Mouse (Mus musculus): Measurements from ENCODE around the gene Ski. TPM values are rescaled to one million over a fixed set of nuclear protein-coding genes. Genes with fewer than 3 reads are reported as not detected.
A peak's percentile ranks its signal among the peaks of the same experiment; 100 is the strongest.

The Ski gene
- polyA plus RNA-seq, 1 experiment from 2014 or later: 11.0 TPM

GRCm38 (mm10) chr4:155133658-155134417 is 88.6 kb downstream of the Ski start:
- 20% methylated on average over 20 of the region's 20 CpGs for WGBS
- peak overlapping the region; percentile 5; the same call in 1 of the 2 replicates for H3K4me2 ChIP-seq

DNA sequence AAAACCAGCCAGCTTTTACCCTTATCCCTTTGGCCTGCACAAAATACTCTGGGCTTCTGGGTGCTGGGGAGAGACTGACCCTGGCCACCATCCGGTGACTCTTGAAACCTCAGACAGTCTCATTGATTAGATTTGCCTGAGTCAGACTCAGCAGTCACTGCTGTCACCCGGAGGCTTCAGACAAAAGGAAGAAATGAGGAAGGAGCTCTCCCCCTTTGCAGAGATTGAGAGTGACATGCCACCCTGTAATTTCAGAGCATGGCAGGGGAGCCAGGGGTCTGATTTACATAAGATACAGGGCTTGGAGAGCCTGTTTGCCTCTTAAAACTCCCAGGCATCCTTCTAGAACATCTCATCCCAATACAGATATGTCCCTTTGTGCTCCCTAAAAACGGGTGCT is 89.2 kb downstream of the Ski start:
- H3K36me3 ChIP-seq: no peaks in the 10 kb centered on the region
- H3K4me1 ChIP-seq (replicated peaks): peaks cover 86% of the 10 kb centered on the region
- no peak overlapping the region for H3K4me3 ChIP-seq
- no peak overlapping the region for H3K9ac ChIP-seq
- H3K4me2 ChIP-seq: no peak overlapping the region
- H3K27ac ChIP-seq: peak overlapping the region; percentile 89
- H3K27me3 ChIP-seq: no peaks in the 10 kb centered on the region
- whole genome bisulfite sequencing: 19% methylated on average over 3 of the region's 3 CpGs
- ATAC-seq (replicated peaks; ENCODE audit: insufficient number of reproducible peaks, insufficient read depth, low FRiP score, low read depth): no peak
- no peaks in the 10 kb centered on the region for H3K9me3 ChIP-seq (replicated peaks)

More at GRCm38 (mm10) chr4:155133658-155134417, 88.6 kb downstream of the Ski start:
- peak; percentile 37; the same call in 1 of the 2 replicates for ATAC-seq (replicated peaks; ENCODE audit: insufficient number of reproducible peaks, insufficient read depth, low FRiP score, low read depth)
- H3K4me1 ChIP-seq (replicated peaks): peaks cover 84% of the 10 kb centered on the region
- H3K36me3 ChIP-seq: no peaks in the 10 kb centered on the region
- H3K27ac ChIP-seq: peak overlapping the region; percentile 89
- no peaks in the 10 kb centered on the region for H3K27me3 ChIP-seq
- H3K9me3 ChIP-seq (replicated peaks): no peaks in the 10 kb centered on the region
- peak overlapping the region; percentile 22; the same call in 1 of the 2 replicates for H3K9ac ChIP-seq
- no peak overlapping the region for H3K4me3 ChIP-seq

DNA sequence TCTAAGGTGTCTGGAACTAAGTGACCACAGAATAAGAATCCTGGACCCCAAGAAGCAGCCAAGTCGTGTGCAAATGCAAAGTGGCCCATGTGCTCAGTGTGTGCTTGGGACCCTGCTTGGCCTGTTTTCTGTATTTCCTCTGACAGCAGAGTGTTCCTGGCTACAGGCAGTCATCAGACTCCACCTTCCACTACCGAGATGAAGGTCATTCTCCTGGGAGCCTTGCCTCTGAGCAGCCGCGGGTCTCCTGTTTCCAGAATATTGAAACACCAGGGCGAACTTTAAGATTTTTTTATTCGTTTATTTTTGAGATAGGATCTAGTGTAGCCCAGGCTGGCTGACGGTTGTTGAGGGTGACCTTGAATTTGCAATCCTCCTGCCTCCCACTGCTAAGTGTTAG is 91.8 kb downstream of the Ski start:
- Histone ChIP-seq H3K27ac (peak overlapping the region; percentile 95), H3K9me3 (replicated peaks) (no peaks in the 10 kb centered on the region), H3K4me2 (no peak overlapping the region), H3K4me1 (replicated peaks) (peaks cover 90% of the 10 kb centered on the region), H3K27me3 (no peaks in the 10 kb centered on the region), H3K36me3 (no peaks in the 10 kb centered on the region), H3K4me3 (no peak overlapping the region), H3K9ac (0 out of 2 replicates have a peak overlapping the region, but pooled peaks have one; percentile 21)
- WGBS: 42% methylated on average over 7 of the region's 7 CpGs
- no peak for ATAC-seq (replicated peaks; ENCODE audit: insufficient number of reproducible peaks, insufficient read depth, low FRiP score, low read depth)

- Histone ChIP-seq H3K4me1 (replicated peaks) (peaks cover 90% of the 10 kb centered on the region), H3K4me3 (no peak overlapping the region), H3K36me3 (no peaks in the 10 kb centered on the region), H3K9me3 (replicated peaks) (no peaks in the 10 kb centered on the region), H3K4me2 (no peak overlapping the region), H3K9ac (peak overlapping the region; percentile 32), H3K27ac (peak overlapping the region; percentile 95), H3K27me3 (no peaks in the 10 kb centered on the region)
- 43% methylated on average over 14 of the region's 14 CpGs for WGBS
- peak; percentile 77 for ATAC-seq (replicated peaks; ENCODE audit: insufficient number of reproducible peaks, insufficient read depth, low FRiP score, low read depth)
Measured at GRCm38 (mm10) chr4:155129996-155130395, 92.4 kb downstream of the Ski start.

DNA sequence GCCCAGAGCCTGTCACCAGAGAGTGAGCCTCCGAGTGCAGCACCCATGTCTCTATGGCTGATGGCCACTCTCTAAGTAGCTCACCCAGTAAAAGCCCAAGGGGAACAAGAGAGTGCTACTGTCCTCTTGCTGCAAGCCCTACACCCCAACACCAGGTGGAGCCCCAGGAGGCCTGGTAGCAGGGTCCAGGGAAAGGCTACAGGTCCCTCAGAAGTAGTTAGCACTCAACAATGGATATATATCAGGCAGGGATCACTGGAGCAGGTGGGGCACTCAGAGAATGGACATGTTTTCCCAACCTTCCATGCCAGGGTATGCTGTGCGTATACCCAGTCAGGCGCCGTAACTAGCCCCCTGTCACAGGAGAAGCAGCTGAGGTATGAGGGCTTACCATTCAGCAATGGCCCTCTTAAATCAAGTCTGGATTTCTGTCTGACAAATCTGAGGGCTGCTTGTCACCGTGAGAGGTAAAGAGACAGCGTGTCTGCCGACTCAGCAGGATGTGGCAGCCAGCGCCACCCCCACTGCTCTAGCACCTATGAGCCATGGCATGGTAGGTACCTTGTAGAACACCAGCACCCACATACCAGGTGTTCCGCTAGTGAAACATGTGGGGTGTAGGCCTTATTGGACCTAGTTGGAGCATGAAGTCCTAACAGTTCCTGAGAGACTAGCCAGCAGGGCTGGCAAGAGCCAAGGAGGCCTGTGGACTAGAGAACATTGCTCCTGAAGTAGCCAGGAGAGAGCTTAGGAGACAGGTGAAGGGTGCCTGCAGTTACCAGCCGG is 93.1 kb downstream of the Ski start:
- no peak for ATAC-seq (replicated peaks; ENCODE audit: insufficient number of reproducible peaks, insufficient read depth, low FRiP score, low read depth)

GRCm38 (mm10) chr4:155128411-155128810 is 94.0 kb downstream of the Ski start:
- H3K36me3 ChIP-seq: no peaks in the 10 kb centered on the region
- H3K27ac ChIP-seq: no peak overlapping the region
- no peaks in the 10 kb centered on the region for H3K27me3 ChIP-seq
- no peaks in the 10 kb centered on the region for H3K9me3 ChIP-seq (replicated peaks)
- H3K4me1 ChIP-seq (replicated peaks): peaks cover 88% of the 10 kb centered on the region
- no peak for ATAC-seq (replicated peaks; ENCODE audit: insufficient number of reproducible peaks, insufficient read depth, low FRiP score, low read depth)
- no peak overlapping the region for H3K9ac ChIP-seq
- H3K4me2 ChIP-seq: no peak overlapping the region
- no peak overlapping the region for H3K4me3 ChIP-seq
- 82% methylated on average over 15 of the region's 15 CpGs for WGBS

More for the DNA sequence above, 93.1 kb downstream of the Ski start:
- H3K27ac ChIP-seq: peak overlapping the region; percentile 95
- WGBS: 84% methylated on average over 10 of the region's 10 CpGs
- no peaks in the 10 kb centered on the region for H3K9me3 ChIP-seq (replicated peaks)
- no peaks in the 10 kb centered on the region for H3K36me3 ChIP-seq
- H3K4me1 ChIP-seq (replicated peaks): peaks cover 90% of the 10 kb centered on the region
- no peak overlapping the region for H3K4me2 ChIP-seq
- peak overlapping the region; percentile 32; the same call in 1 of the 2 replicates for H3K9ac ChIP-seq
- H3K27me3 ChIP-seq: no peaks in the 10 kb centered on the region
- H3K4me3 ChIP-seq: no peak overlapping the region

DNA sequence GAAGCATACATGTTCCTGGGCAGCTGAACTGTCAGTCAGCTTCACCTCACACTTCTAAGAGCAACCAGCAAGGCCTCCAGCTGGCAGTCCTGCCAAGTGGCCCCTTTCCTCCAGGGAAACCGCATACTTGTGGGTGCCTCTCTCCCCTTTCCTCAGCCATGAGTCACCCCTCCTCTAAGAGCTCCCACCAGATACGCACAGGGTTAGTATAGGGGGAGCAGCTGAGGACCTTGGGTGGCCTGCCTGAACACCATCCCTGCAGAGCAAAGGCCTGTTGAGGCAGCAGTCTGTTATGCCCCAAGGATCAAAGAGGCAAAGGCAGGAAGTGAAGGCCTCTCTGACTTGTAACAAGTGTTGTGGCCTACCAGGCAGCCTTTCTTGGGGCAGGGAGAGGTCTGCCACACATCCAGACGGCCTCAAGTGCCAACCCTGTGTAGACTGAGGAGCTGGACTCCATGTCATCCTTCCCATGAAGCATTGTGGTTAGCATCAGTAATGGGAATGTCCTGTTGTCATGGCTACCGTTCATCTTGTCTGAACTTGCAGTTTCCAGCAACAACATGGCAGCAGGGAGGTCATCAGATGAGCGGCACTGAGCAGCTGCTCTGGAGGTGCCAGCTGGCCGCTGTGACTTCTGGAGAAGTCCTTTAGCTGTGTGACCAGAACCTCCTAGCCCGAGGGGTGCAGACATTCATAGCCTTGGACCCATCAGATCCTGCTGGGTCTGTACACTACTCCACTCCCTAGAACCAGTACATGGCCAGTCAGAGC is 95.6 kb downstream of the Ski start:
- peak overlapping the region; percentile 13; the same call in 1 of the 2 replicates for H3K9ac ChIP-seq
- H3K4me2 ChIP-seq: no peak overlapping the region
- H3K27ac ChIP-seq: peak overlapping the region; percentile 55
- no peaks in the 10 kb centered on the region for H3K9me3 ChIP-seq (replicated peaks)
- H3K36me3 ChIP-seq: no peaks in the 10 kb centered on the region
- no peaks in the 10 kb centered on the region for H3K27me3 ChIP-seq
- no peak overlapping the region for H3K4me3 ChIP-seq
- 65% methylated on average over 7 of the region's 7 CpGs for WGBS
- peaks cover 89% of the 10 kb centered on the region for H3K4me1 ChIP-seq (replicated peaks)
- no peak for ATAC-seq (replicated peaks; ENCODE audit: insufficient number of reproducible peaks, insufficient read depth, low FRiP score, low read depth)

DNA sequence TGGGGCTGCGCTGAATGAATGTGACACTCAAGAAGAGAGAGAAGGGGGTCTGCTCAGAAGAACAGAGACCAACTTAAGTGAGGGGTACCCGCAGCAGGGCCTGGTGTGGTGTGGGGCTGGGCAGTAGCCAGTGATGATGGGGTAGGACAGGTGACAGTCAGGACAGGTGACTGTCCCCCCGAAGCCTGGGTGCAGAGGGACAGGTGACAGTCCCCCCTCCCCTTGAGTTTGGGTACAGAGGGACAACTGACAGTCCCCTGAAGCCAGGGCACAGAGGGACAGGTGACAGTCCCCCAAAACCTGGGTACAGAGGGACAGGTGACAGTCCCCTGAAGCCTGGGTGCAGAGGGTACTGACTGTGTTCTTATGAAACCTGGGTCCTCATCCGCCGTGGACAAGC is 96.2 kb downstream of the Ski start:
- Histone ChIP-seq H3K36me3 (no peaks in the 10 kb centered on the region), H3K4me2 (no peak overlapping the region), H3K27ac (peak overlapping the region; percentile 55), H3K9me3 (replicated peaks) (no peaks in the 10 kb centered on the region), H3K4me1 (replicated peaks) (peaks cover 86% of the 10 kb centered on the region), H3K27me3 (no peaks in the 10 kb centered on the region), H3K9ac (0 out of 2 replicates have a peak overlapping the region, but pooled peaks have one; percentile 13), H3K4me3 (no peak overlapping the region)
- 64% methylated on average over 5 of the region's 5 CpGs for WGBS
- ATAC-seq (replicated peaks; ENCODE audit: insufficient number of reproducible peaks, insufficient read depth, low FRiP score, low read depth): no peak

DNA sequence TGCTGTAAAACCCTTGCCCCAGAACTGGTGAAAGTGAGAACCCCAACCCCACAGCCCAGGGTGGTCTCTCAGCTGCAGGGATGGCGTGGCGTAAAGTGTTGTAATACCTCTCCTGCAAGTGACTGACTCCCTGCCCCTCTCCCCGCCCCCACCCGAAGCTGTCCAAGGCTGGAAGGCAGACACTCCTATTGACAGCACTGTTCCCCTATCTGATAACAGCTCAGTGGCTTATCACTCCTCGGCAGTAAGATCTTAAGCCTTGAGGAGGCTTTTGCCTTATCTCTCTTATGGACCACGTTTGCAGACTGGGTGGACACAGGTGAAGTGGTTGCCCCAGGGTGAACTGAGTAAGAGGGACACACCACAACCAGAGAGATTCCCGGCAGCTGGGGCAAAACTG is 97.1 kb downstream of the Ski start:
- Histone ChIP-seq H3K36me3 (no peaks in the 10 kb centered on the region), H3K27ac (no peak overlapping the region), H3K4me3 (no peak overlapping the region), H3K9ac (no peak overlapping the region), H3K9me3 (replicated peaks) (no peaks in the 10 kb centered on the region), H3K4me1 (replicated peaks) (peaks cover 86% of the 10 kb centered on the region), H3K4me2 (no peak overlapping the region), H3K27me3 (no peaks in the 10 kb centered on the region)
- WGBS: 42% methylated on average over 7 of the region's 7 CpGs
- ATAC-seq (replicated peaks; ENCODE audit: insufficient number of reproducible peaks, insufficient read depth, low FRiP score, low read depth): no peak

DNA sequence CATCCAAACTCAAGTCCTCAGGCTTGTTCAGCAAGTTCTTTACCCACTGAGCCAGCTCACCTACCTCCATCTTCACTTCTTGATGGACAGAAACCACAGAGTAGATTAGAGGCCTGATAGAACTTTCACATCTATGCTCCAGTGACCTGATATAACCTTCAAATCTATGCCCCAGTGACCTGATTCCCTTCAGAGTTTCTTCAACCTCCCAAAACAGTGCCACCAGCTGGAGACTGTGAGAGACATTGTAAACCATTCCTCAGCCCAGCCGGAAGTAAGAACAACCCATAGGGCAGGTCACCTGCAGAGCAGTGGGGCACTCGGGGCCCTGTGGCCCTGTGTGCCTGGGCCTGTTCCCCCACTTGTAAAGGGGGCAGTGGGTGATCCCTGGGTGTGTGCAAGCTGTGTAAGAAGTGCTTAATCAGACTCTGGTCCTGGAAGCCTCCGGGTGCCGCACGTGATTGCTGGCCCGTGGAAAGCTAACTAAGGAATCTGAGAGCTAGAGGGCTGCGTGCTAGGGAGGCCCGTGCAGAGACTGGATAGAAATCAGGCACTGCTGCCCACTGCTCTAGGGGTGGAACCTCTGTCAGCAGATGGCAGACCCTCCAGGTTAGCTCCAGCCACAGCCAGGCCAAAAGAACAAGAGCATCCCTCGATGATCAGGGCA is 98.4 kb downstream of the Ski start:
- no peak overlapping the region for H3K4me2 ChIP-seq
- ATAC-seq (replicated peaks; ENCODE audit: insufficient number of reproducible peaks, insufficient read depth, low FRiP score, low read depth): no peak
- no peak overlapping the region for H3K27ac ChIP-seq
- H3K9me3 ChIP-seq (replicated peaks): no peaks in the 10 kb centered on the region
- H3K9ac ChIP-seq: no peak overlapping the region
- no peaks in the 10 kb centered on the region for H3K27me3 ChIP-seq
- 67% methylated on average over 9 of the region's 9 CpGs for WGBS
- peaks cover 75% of the 10 kb centered on the region for H3K4me1 ChIP-seq (replicated peaks)
- H3K36me3 ChIP-seq: no peaks in the 10 kb centered on the region
- no peak overlapping the region for H3K4me3 ChIP-seq
